Mouse (Mus musculus): Measurements from ENCODE around the gene Pax1.

Pax1 gene

DNA sequence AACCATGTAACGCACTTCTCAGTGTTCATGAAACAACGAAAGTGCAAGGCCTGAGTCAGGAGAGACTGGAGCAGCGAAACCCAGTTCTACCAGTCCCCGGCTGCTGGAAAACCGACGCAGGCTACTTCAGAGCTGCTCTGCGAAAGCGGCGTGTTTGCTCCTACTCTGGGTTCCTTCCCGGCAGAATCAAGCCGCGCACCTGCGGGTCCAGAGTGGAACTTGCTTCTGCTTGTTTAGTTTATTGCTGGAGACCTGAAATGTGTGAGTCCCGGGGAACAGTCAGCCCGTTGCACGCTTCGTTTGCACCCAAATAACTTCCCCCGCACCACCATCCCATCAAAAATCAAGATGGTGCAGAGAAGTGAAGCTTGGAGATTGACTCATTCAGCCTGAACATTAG lies at the start of gene Pax1:
TSS of gene Pax1 (plus strand) at position 345 of the 400 bp plus-strand sequence.
- DNase-seq (ENCODE audit: inconsistent age in 2 of 2, low spot score in 1 of 2), result no peak

DNA sequence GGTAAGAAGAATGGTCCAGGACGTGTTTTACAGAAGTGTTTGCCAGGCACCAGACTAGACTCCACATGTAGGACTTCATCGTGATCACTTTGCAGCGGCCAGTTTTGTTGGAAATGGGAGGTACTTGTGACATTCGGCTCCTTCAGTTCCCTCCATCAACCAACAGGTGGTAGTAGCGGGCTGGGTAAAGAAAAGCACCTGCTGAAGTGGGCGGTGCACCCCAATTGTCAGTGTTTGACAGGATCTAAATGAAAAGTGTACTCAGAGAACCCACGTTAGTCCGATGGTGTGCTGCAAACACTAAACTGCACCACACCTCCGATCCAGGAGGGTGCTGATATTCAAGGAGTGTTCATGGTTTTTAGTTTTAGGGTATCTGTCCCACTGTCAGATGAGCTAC lies 40.7 kb upstream of the Pax1 start:
- DNase-seq (ENCODE audit: inconsistent age in 2 of 2, low spot score in 1 of 2), result peak in 1 of 2 experiments; percentile 39

DNA sequence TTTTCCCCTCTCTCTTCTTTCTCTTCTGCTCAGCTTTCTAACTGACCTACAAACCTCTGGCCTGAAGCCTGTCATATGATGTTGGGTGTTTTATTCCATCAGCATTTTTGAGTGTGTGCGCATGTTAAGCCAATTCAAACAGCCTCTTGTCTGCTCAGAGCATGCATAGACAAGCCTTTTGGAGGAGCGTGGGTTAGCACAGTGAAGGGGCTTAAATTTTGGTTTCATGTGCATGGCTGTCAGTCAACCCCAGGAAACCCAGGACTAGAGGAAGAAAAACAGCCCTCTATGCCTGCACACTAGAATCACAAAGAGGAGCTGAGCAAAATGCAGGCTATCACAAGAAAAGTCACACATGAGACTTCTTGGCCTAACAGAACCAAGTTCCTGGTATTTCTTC lies 36.5 kb upstream of the Pax1 start:
- DNase-seq (ENCODE audit: inconsistent age in 2 of 2, low spot score in 1 of 2), result no peak

DNA sequence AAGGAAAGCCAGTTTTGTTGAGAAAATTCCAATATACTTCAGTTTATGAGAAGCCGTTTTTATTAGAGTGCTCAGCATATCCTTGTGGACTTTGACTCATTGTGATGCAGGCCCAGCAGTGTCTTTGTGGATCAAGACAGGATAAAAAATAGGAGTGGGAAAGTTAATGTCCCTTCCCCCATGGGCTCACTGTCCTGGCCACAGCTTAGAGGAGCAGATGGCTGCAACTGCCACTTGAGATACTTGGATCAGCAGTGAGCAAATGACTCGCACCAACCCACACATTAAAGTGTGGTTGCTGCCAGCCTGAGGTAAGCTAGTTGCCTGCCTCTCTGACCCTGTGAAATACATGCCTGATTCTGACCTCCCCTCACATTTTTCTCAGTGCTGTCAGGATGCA lies 29.0 kb upstream of the Pax1 start:
- DNase-seq (ENCODE audit: inconsistent age in 2 of 2, low spot score in 1 of 2), result no peak

DNA sequence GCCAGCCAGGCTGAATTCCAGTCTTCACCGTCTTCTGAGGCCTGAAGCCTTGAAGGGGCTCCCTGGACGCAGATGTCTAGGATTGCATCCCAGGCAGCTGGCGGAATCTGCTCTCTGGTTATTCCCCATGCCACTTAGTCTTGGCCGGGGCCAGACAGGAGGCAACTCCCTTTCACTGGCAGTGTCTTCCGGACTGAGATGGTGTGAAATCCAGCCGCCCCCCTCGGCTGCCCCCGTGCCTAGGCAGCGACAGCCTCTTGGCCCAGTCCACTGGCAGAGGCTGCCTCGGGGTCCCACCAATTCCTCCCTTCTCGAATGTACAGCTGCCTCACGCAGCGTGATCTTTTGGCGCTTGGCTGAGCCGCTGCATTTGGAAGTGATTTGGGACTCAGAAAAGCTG lies 23.0 kb upstream of the Pax1 start:
- DNase-seq (ENCODE audit: inconsistent age in 2 of 2, low spot score in 1 of 2), result no peak

DNA sequence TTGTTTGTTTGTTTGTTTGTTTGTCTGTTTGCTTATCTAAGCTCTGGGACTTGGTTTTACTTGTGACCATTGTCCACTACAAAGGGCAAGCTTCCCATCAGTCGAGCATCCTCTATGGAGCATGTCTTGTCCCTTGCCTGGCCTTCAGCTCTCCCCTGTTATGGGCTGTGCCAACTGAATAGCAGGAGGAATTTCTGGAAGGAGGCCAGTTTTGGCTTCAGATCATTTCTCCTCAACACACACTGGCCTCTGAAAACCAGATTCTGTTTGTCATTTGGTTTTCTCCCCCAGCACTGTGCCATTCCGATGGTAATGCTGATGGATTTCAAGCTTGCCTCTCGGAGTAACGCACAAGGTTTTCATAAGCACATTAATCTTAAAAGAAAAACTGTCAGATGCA lies 21.9 kb upstream of the Pax1 start:
- DNase-seq (ENCODE audit: inconsistent age in 2 of 2, low spot score in 1 of 2), result no peak

DNA sequence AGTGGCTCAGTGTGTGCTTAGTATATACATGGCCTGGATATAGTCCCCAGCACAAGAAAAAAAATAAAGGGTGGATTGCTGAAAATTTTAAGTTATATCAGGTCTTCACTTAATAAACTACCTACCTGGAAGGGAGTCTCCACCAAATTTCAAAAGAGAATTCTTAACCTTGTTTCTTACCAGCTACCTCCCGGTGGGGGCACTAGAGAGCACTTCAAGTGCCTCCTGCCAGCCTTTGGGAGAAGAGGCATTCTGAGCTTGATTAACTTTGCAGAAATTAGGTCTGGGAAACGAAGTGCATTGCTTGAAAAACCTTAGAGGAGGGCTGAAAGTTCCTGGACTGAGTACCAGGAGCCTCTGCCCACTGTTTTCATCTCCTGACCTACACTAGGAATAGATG lies 19.5 kb upstream of the Pax1 start:
- DNase-seq (ENCODE audit: inconsistent age in 2 of 2, low spot score in 1 of 2), result peak in 1 of 2 experiments; percentile 34

DNA sequence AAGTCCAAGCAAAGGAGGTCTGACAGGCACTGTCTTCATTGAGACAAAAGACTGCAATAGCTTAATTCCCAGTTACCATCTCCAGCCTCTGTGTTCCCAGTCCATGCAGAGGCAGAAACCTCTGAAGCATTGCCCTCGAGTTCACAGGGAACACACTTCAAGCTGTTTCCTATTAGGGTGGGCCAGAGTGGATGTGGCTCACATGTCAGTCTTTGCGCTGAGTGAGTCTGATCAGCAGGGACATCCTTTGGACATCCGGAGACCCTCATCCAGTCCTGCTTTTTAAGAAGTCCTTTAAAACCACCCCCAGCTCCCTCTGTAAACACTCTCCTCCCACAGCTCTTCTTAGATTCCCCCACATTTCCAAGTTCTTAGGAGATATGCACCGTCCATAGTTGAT lies 2.0 kb upstream of the Pax1 start:
- DNase-seq (ENCODE audit: inconsistent age in 2 of 2, low spot score in 1 of 2), result no peak

DNA sequence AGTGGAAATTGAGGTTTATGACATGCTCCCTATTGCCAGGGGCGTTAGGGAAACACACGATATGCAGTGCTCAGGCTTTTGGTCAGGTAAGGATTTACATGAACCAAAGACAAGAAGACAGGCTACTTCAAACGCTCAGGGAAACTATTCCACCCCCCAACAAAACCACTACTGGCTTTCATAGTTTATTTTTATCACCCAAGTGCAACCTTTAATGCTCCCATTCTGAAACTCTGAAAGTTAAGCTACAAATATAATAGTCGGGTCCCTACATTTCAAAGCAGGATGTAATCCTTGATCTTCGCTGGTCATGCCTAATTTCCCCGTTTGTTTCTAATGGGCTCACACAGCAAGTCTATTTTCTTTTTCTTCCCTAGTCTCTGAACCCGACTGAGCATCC lies 1.3 kb upstream of the Pax1 start:
- no peak for DNase-seq (ENCODE audit: inconsistent age in 2 of 2, low spot score in 1 of 2)

DNA sequence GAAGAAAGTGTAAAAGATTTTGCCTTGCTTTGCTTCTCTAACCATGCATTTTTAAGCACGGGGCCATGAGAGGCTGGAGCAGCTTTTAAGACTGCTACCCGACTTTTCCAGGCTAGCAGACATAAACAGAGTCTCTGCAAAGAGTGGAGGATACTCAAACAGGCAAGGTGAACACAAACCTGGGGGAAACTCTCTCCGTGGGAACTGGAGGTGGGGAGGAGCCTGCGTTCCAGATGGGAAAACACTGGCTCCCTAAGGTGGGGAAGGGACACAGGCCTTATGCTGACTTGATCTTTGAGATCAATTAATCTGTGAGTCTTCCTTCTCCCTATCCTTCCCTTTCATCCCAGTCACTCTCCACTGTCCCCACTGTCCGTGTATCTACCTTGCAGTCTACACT lies 869 bp upstream of the Pax1 start:
- DNase-seq (ENCODE audit: inconsistent age in 2 of 2, low spot score in 1 of 2), result no peak

DNA sequence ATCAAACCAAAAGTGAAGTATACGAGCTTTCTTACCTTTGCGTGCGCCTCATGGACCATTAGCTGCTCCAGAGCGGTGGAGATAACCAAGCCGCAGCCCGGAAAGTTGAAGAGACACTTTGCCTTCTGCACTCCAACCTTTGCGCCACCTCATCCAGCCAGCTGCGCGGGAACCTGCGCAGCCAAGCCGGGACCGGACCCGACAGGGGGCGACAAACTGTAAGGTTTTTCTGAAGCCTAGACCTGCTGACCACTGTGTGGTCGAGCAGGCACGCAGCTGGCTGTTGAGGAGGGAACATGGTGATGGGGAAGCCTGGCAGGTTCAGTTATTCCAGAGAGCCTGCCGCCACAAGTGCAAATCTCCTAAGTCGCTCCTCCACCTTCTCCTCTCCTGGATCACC lies 591 bp downstream of the Pax1 start:
- peak in 1 of 2 experiments; percentile 40 for DNase-seq (ENCODE audit: inconsistent age in 2 of 2, low spot score in 1 of 2)

DNA sequence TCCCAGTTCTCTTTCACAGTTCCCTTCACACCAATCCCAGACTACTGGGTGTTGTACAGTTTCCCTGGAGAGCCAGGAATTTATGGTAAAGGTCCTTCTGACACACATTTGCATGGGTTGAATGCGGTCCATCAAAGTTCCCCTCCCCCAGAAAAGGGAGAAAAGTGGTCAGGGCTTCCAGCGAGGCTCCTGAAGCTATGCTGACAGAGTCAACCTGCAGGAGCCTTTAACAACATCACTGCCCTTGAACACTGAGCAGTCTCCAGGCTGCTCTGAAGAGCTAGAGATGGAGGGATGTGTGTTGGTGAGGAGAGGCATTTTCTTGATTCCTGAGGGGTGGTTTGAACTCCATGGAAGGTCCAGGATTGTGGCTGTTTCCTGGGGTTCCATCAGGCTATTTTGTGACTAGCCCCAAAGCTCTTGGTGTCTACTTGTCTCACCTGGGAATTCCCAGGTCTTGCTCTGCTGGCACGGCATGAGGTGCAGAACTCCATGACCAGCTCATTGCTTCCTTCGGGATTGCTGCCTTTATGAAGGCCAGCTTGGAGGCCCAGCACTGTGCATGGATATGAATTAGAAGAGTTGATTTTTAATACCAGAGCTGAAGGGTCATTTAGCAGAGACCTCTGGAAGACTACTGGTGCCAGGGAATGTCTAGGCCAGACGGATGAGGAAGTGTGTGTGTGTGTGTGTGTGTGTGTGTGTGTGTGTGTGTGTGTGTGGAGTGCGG lies 1.8 kb downstream of the Pax1 start:
- DNase-seq (ENCODE audit: inconsistent age in 2 of 2, low spot score in 1 of 2), result no peak

DNA sequence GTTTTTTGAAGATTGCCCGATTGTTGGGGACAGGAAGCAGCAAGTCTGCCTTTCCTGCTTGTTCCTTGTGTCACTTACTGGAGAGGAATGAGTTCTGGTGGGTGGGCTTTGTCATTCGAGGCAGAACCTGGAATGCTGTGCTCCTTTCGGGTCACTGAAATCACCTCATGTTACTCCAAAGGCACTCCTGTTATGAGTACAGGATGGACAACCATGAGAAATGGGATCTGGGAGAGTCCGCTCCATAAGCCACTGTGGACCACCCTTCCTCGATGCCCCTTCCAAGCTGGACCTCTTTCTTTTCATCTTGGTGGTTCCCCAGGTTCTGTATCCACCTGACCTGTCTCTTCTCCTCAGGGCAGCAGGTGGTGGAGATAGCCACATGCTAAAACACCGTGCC lies 2.5 kb downstream of the Pax1 start:
- no peak for DNase-seq (ENCODE audit: inconsistent age in 2 of 2, low spot score in 1 of 2)

DNA sequence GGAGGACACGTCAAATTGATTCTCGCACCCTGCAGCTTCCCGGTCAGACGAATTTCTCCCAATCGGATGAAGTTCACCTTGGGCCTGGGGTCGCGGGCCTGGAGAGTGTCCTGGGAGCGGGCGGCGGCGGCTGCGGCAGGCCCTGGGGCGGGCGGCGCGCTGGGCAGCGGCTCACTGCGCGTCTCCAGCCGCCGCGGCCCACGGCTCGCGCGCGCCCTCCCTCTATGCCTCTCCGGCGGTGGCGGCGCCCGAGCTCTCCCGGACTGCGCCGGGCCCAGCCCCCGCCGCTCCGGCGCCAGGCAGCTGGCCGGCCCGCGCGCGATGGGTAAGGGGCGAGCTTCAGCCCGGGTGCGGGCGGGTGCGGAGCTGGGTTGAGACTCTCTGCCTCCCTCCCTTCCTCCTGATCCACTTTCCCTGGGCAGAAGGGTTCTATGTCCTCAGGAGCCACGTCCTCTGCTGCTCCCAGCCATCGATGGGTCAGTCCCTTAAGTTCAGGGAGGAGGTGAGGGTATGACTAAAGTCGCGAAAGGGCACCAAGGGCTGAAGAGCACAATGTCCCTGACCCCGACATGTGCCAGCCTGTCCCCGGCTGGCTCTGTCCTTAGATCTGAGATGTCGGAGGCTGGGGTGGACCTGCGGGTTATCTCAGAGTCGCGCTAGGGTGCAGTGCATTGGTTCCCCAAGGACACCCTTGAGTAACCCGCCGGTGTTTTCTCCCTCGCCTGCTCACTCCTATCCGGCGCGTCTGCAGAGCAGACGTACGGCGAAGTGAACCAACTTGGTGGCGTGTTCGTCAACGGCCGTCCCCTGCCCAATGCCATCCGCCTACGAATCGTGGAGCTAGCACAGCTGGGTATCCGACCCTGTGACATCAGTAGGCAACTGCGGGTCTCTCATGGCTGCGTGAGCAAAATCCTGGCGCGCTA lies 3.5 kb downstream of the Pax1 start:
- DNase-seq (ENCODE audit: inconsistent age in 2 of 2, low spot score in 1 of 2), result peak in 1 of 2 experiments; percentile 51

DNA sequence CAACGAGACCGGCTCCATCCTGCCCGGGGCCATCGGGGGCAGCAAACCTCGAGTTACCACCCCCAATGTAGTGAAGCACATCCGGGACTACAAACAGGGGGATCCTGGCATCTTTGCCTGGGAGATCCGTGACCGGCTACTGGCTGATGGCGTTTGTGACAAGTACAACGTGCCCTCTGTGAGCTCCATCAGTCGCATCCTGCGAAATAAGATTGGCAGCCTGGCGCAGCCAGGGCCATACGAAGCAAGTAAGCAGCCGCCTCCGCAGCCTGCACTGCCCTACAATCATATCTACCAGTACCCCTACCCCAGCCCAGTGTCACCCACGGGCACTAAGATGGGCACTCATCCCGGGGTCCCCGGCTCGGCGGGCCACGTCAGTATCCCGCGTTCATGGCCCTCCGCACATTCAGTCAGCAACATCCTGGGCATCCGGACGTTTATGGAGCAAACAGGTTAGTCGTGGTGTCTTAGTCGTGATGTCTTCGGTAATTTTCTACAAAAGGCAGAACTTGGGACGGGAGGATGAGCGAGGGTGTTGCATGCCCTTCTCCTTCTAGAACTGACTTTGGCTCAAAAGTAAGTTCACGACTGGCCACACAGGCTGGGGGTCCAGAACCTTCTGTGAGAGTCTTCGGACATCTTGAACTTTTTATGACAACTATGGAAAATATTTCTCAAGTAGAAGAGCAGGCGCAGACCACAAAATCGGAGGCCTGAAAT lies 4.3 kb downstream of the Pax1 start:
- DNase-seq (ENCODE audit: inconsistent age in 2 of 2, low spot score in 1 of 2), result no peak

DNA sequence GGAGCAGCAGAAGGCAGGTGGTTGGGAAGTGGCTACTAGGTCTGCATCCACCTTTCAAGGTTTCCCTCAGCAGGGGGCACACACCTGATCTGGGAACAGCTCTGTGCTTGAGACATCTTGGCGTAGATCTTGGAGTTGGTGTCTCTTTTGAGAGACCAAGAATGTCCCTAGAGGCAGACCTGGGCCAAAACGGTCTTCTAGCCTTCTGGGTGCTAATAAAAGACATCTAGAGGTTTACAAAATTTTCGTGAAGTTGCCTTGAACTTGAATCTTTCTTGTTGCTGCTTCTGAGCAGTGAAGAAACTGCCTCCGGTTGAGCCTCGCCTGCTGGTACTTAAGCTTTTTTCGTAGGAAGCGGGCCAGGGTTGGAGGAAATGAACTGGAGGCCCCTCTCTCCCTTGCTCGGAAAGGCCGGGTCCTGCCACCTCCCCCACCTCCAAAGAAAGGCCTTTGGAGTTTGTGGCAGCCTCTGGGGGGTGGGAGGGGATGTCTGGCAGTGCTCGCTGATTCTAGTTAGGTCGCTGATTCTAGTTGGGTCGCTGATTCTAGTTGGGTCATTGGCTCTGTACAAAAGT lies 5.6 kb downstream of the Pax1 start:
- no peak for DNase-seq (ENCODE audit: inconsistent age in 2 of 2, low spot score in 1 of 2)

DNA sequence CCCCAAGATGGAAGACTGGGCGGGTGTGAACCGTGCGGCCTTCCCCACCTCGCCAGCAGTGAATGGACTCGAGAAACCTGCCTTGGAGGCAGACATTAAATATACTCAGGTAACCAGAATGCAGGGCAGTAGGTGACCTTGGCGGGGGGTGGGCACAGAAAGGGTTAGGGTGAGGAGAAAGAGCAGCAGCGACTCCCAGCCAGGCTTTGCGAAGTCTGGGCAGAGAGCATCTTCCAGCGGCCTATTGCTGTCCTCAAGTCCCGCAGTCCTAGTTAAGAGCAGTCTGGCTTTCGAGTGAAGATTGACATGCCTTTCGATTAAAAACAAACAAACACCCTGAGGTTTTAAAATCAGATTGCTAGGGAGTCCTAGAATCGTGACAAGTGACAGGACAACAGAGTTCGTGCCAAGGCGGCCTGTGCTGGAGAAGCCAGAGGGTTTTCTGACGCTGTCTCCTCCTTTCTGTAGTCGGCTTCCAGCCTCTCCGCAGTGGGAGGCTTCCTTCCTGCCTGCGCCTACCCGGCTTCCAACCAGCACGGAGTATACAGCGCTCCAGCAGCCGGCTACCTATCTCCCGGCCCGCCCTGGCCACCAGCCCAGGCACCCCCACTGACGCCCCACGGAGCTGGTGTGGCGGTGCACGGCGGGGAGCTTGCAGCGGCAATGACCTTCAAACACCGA lies 6.3 kb downstream of the Pax1 start:
- peak in 1 of 2 experiments; percentile 29 for DNase-seq (ENCODE audit: inconsistent age in 2 of 2, low spot score in 1 of 2)

DNA sequence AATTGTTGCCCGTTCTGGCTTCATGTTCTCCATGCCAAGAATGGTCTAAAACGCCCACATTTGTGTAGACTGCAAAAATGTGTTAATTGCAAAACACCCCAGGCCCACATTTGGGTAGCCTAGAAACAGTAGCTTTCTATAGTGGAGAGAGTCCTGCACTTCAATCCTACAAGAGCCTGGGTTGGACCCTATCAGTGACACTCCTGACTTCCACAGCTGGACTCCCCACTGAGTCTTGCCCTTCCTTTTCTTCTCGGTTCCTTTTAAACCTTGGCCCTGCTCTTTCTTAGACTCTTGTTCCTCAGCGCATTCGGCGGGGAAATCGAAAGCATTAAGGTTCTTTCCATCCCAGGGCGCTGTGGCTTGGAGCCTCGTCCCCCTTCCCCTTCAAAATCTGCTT lies 7.8 kb downstream of the Pax1 start:
- DNase-seq (ENCODE audit: inconsistent age in 2 of 2, low spot score in 1 of 2), result no peak

DNA sequence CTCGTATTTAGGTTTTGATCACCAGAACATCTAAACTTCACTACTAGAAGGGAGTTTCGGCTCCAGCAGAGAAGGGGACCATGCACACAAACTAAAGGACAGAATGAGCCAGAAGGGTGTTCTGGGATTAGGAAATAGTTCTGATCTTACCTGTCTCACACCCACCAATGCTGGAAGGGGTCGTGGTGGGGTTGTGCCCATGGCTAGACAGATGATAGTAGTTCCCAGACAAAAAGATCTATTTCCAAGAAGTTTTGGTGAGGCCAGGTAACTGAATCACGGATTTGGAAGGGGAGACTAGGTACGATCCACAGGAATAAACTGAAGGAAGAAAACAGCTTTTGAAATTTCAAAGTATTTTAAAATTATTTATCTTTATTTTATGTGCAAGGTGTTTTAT lies 8.4 kb downstream of the Pax1 start:
- no peak for DNase-seq (ENCODE audit: inconsistent age in 2 of 2, low spot score in 1 of 2)

DNA sequence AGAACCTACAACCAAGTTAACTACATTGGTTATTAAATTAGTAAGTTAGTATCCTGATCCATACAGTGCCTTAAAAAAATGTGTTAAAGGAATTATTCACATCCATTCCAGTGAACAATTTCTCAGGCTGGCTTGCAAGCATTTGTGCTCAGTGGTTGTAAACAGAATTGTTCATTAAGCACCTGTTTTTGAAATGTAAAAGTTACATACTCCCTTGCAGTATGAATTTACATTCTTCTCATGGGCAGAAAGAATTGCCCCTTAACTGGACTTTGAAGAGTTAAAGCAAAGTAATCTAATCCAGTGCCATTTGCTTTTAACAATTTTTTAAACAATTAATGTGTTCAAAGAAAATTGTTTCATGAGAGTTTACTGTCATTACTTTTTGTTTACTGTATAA lies 9.6 kb downstream of the Pax1 start:
- no peak for DNase-seq (ENCODE audit: inconsistent age in 2 of 2, low spot score in 1 of 2)

DNA sequence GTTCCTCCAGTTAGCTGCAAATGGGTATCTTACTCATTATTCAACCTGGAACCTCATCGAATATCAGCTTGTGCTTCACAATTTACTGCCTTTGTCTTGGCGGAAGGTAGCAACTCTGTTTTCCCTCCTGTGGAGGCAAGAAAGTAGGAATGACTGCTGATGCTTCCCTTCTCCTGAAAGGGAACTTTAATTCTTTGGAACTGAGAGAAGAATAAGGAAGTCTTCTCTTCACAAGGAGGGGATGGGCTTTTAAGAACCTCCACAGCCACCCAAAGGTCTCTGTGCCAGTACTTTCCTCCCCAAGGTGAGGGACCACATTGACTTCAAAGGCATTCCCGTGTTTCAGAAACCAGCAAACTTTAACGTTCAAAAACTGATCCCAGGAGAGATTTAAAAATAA lies 10.1 kb downstream of the Pax1 start:
- DNase-seq (ENCODE audit: inconsistent age in 2 of 2, low spot score in 1 of 2), result no peak

Data from adrenal gland, adult (tissue).